Mouse (Mus musculus) brain, embryonic 14.5 days (tissue): ENCODE data around the gene Cacna2d3.

Experiments used
- CTCF ChIP-seq: fragments of 200-500 bp; IDR thresholded peaks from 2 replicates; pipeline ENCODE4 v1.5.1; 2012; ENCODE audit warnings: inconsistent platforms, mild to moderate bottlenecking, moderate library complexity, borderline replicate concordance; ENCODE audit not compliant: insufficient read depth, insufficient read length; ENCODE audit errors: extremely low read depth
- POLR2A ChIP-seq: fragments of 200-500 bp; IDR thresholded peaks from 2 replicates; pipeline ENCODE4 v1.6.1; 2012; ENCODE audit warnings: mild to moderate bottlenecking, inconsistent platforms, borderline replicate concordance; ENCODE audit not compliant: poor library complexity, insufficient read depth, insufficient read length, severe bottlenecking; ENCODE audit errors: extremely low read depth

DNA sequence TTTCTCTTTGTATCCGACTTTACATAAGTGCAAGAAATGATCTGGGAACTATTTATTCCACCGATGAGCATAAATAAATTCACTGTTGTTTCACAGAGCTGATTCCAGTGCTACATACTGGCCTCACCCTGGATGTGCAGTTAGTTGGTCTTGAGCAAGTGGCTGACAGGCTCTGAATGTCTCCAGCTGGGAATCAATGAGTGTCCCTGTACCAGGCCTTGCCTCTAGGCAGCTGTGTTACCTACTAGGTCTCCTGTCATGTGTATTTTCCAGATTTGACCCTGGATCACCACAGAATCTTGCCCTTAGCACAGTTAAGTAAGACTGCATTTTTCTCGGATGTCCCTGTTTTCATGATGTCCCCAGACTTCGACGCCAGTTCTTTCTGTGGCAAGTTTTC is 851.3 kb downstream of the Cacna2d3 start:
- no peak for TF ChIP-seq POLR2A
- no peak for TF ChIP-seq CTCF
